Mouse (Mus musculus) liver, embryonic 14.5 days (tissue): Measurements from ENCODE around the gene Teddm1b.

ENCODE experiments used
- CTCF ChIP-seq: IDR thresholded peaks from 2 replicates; pipeline ENCODE4 v1.5.1; 2016; ENCODE audit warnings: antibody characterized with exemption, low read depth, control low read depth
- EP300 ChIP-seq: IDR thresholded peaks from 2 replicates; pipeline ENCODE4 v1.6.1; 2016; ENCODE audit warnings: antibody characterized with exemption, low read depth

GRCm38 (mm10) chr1:153908208-153908607 lies 34.1 kb downstream of the Teddm1b start:
- TF ChIP-seq CTCF (no peak), EP300 (no peak)
